Mouse (Mus musculus): ENCODE measurements at regions not wholly inside any gene's neighbourhood (a gene's known extent, or its start where the extent isn't known, plus 50 kb on each side); places are given as distances from the start of the nearest gene placed in this dataset.

DNA sequence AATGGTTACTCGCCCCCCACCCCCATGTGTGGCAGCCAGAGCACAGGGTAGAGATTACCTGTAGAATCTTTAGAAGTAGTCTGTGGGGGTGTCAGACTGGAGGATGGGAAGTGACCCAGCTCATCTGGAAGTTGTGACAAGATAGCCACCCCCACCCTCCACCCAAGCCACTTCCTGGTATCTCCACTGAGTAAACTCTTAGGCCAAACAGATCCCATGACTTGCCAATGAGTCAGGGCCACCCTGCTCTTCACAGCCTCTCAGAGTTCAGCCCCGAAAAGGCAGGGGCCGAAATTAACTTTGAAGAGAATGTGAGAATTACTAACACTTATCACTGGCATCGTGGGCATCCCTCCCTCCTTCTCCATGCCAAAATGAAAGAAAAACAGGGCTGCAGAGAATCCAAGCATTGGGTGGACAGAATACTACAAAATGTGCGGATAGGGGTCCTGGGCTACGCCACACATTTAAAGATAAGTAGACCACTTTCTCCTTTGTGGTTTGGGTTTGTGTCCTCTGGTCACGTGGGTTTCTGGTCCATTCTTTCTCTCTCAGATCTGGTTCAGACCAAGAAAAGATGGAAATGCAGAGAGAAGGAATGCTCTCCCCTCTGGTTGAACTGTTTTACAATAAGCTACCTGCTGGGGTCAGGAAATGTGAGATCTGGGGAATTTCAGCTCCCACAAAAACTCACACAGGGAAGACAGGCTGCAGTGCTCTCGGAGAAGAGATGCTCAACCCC lies 250.6 kb downstream of the Sox9 start:
- H3K4me3 ChIP-seq (ENCODE audit: low read depth, low read length), result no peak overlapping the region
- no peak overlapping the region for H3K27ac ChIP-seq (ENCODE audit: low read depth, low read length)
- 54% methylated on average over 8 of the region's 8 CpGs for WGBS (ENCODE audit: insufficient replicate concordance)
- no peak overlapping the region for H3K9ac ChIP-seq (ENCODE audit: low read depth, low read length)
- no peak for ATAC-seq (replicated peaks; ENCODE audit: insufficient number of reproducible peaks, low FRiP score, low TSS enrichment)
- no peaks in the 10 kb centered on the region for H3K9me3 ChIP-seq (replicated peaks; ENCODE audit: control insufficient read depth, low read length)
- no peak overlapping the region for H3K4me2 ChIP-seq
- H3K36me3 ChIP-seq (ENCODE audit: control insufficient read depth, insufficient read depth, low read length), result no peaks in the 10 kb centered on the region
- no peaks in the 10 kb centered on the region; the same call in 1 of the 2 replicates for H3K27me3 ChIP-seq (ENCODE audit: control insufficient read depth, insufficient read depth, low read length)
- H3K4me1 ChIP-seq (ENCODE audit: control insufficient read depth, insufficient read depth, low read length), result no peaks in the 10 kb centered on the region; the same call in 1 of the 2 replicates

DNA sequence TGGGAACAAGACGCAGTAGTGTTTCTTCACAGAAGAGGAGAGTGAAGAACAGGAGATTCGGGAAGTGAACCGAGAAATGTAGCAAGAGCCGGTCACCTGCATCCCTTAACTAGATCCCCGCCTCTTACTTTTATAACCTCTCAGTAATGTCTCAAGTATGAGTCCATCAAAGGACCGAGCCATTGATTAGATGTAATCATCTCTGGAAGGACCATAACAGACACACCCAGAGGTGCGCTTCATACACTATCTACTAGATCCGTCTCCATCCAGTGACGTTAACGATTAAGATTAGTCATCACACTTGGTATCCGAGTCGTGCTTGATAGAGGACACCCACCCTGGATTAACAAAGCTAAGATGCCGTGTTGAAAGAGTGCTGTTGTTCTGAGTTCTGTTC lies 252.9 kb downstream of the Sox9 start:
- H3K27me3 ChIP-seq (ENCODE audit: control insufficient read depth, insufficient read depth, low read length), result no peaks in the 10 kb centered on the region; the same call in 1 of the 2 replicates
- H3K36me3 ChIP-seq (ENCODE audit: control insufficient read depth, insufficient read depth, low read length), result no peaks in the 10 kb centered on the region
- H3K9me3 ChIP-seq (replicated peaks; ENCODE audit: control insufficient read depth, low read length), result no peaks in the 10 kb centered on the region
- 91% methylated on average over 13 of the region's 13 CpGs for WGBS (ENCODE audit: insufficient replicate concordance)
- H3K27ac ChIP-seq (ENCODE audit: low read depth, low read length), result no peak overlapping the region
- H3K9ac ChIP-seq (ENCODE audit: low read depth, low read length), result no peak overlapping the region
- H3K4me3 ChIP-seq (ENCODE audit: low read depth, low read length), result no peak overlapping the region
- no peak for ATAC-seq (replicated peaks; ENCODE audit: insufficient number of reproducible peaks, low FRiP score, low TSS enrichment)
- no peaks in the 10 kb centered on the region for H3K4me1 ChIP-seq (ENCODE audit: control insufficient read depth, insufficient read depth, low read length)
- no peak overlapping the region for H3K4me2 ChIP-seq

DNA sequence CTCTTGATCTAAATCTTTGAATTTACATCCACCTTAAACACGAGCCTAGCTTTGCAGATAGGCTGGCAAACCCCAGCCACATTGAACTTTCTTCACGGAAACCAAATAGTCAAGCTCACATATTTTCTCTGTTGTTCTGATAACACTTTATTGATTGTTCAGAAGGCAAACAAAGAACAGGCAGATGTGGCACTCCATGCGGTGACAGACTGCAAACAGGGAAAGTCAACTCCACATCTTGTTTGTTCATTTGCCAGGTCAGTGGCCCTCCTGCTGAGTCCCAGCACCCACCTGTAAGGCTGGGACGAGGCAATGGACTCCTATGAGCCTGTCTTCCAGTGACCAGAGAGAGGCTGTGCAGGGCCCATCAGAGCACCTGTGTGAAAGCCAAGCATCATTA lies 255.7 kb downstream of the Sox9 start:
- Histone ChIP-seq H3K27ac (ENCODE audit: low read depth, low read length) (no peak overlapping the region), H3K9me3 (replicated peaks; ENCODE audit: control insufficient read depth, low read length) (no peaks in the 10 kb centered on the region), H3K4me3 (ENCODE audit: low read depth, low read length) (no peak overlapping the region), H3K27me3 (ENCODE audit: control insufficient read depth, insufficient read depth, low read length) (no peaks in the 10 kb centered on the region), H3K4me2 (no peak overlapping the region), H3K4me1 (ENCODE audit: control insufficient read depth, insufficient read depth, low read length) (peaks cover 2% of the 10 kb centered on the region; the same call in 1 of the 2 replicates), H3K36me3 (ENCODE audit: control insufficient read depth, insufficient read depth, low read length) (no peaks in the 10 kb centered on the region), H3K9ac (ENCODE audit: low read depth, low read length) (no peak overlapping the region)
- WGBS (ENCODE audit: insufficient replicate concordance), result 62% methylated on average over 4 of the region's 4 CpGs
- no peak for ATAC-seq (replicated peaks; ENCODE audit: insufficient number of reproducible peaks, low FRiP score, low TSS enrichment)

DNA sequence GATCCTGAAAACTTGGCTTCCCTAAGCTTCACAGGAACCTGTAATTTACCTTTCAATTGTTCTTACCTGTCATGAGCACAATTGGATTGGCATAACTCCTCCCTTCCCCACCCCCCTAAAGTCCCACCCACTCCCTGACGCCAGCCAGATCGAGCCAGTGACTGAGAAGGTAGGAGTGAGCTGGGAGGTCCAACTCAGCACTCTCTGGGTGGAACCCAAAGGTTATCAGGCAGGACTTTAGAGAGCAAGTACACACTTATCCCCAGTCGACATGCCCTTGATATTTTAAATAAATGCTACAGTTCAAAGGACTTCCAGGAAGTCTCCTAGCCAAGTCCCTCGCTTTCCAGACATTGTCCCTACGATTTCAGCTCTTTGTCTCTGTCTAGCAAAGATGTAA lies 260.7 kb downstream of the Sox9 start:
- H3K4me1 ChIP-seq (ENCODE audit: control insufficient read depth, insufficient read depth, low read length), result peaks cover 13% of the 10 kb centered on the region
- 23% methylated on average over 5 of the region's 5 CpGs for WGBS (ENCODE audit: insufficient replicate concordance)

DNA sequence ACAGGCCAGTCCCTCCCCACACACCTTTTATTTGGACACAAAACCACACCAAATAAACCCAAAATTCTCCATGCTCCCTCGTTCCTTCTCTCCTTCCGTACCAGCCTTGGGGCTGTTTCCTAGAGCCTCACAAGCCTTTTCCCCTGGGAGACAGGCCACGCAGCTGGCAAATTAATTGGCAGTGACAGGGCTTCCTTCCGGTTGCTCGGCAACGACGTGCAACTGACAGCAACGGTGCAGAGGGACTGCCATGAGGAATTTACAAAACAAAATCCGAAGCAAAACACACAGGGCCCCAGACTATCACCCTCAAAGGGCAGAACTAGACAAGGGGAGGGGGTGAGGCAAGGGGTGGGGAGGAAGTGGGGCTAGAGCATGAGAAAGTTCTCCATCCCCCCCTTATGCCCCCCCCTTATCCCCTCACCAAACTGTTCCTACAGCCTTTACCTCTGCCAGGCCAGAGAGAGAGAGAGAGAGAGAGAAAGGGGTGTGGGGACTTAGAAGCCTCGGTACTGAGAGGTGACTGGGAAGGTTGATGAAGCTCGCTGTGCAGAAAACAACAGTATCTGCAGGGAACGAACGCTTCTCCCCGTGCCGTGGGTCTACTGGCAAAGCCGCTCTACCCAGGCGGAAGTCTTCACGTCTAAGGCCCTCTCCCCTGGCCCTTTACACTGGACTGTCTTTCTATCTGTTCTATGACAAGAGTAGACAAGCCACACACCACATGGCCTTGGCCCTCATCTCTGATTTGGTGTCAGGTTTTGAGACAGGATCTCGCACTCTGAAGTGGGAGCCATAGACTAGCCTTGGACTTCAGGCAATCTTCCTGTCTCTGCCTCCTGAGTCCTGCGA lies 264.4 kb downstream of the Sox9 start:
- no peak overlapping the region for H3K4me3 ChIP-seq (ENCODE audit: low read depth, low read length)
- H3K27me3 ChIP-seq (ENCODE audit: control insufficient read depth, insufficient read depth, low read length), result no peaks in the 10 kb centered on the region
- H3K4me2 ChIP-seq, result no peak overlapping the region
- 39% methylated on average over 20 of the region's 20 CpGs for WGBS (ENCODE audit: insufficient replicate concordance)
- ATAC-seq (replicated peaks; ENCODE audit: insufficient number of reproducible peaks, low FRiP score, low TSS enrichment), result no peak
- no peak overlapping the region for H3K27ac ChIP-seq (ENCODE audit: low read depth, low read length)
- H3K9me3 ChIP-seq (replicated peaks; ENCODE audit: control insufficient read depth, low read length), result no peaks in the 10 kb centered on the region
- H3K9ac ChIP-seq (ENCODE audit: low read depth, low read length), result no peak overlapping the region
- peaks cover 13% of the 10 kb centered on the region for H3K4me1 ChIP-seq (ENCODE audit: control insufficient read depth, insufficient read depth, low read length)
- no peaks in the 10 kb centered on the region for H3K36me3 ChIP-seq (ENCODE audit: control insufficient read depth, insufficient read depth, low read length)

More for the DNA sequence above, 260.7 kb downstream of the Sox9 start:
- Histone ChIP-seq H3K36me3 (ENCODE audit: control insufficient read depth, insufficient read depth, low read length) (no peaks in the 10 kb centered on the region), H3K4me3 (ENCODE audit: low read depth, low read length) (no peak overlapping the region), H3K9ac (ENCODE audit: low read depth, low read length) (no peak overlapping the region), H3K27me3 (ENCODE audit: control insufficient read depth, insufficient read depth, low read length) (no peaks in the 10 kb centered on the region), H3K4me2 (no peak overlapping the region), H3K9me3 (replicated peaks; ENCODE audit: control insufficient read depth, low read length) (no peaks in the 10 kb centered on the region), H3K27ac (ENCODE audit: low read depth, low read length) (no peak overlapping the region)
- ATAC-seq (replicated peaks; ENCODE audit: insufficient number of reproducible peaks, low FRiP score, low TSS enrichment), result no peak

DNA sequence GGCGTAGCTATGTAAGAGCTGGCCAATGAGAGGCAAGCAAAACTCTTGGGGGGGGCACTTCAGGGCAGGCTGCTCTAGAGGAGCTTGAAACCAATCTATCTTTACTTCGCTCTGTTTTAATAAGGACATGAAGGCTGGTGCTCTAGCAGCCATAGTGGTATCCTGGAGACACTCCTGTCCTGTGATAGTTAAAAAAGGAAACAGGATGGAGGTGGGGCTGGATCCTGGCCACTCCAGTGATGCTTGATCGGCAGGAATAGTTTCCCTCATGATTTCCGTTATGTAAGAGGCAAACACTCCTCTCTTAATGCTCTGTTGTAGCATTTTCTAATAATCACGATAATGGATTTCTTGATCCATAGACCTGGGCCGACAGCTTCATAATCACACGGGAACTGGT lies 266.1 kb downstream of the Sox9 start:
- Histone ChIP-seq H3K4me1 (ENCODE audit: control insufficient read depth, insufficient read depth, low read length) (peaks cover 11% of the 10 kb centered on the region), H3K36me3 (ENCODE audit: control insufficient read depth, insufficient read depth, low read length) (no peaks in the 10 kb centered on the region), H3K27ac (ENCODE audit: low read depth, low read length) (no peak overlapping the region), H3K9ac (ENCODE audit: low read depth, low read length) (no peak overlapping the region), H3K27me3 (ENCODE audit: control insufficient read depth, insufficient read depth, low read length) (no peaks in the 10 kb centered on the region), H3K4me2 (no peak overlapping the region), H3K4me3 (ENCODE audit: low read depth, low read length) (no peak overlapping the region), H3K9me3 (replicated peaks; ENCODE audit: control insufficient read depth, low read length) (no peaks in the 10 kb centered on the region)
- no peak for ATAC-seq (replicated peaks; ENCODE audit: insufficient number of reproducible peaks, low FRiP score, low TSS enrichment)
- WGBS (ENCODE audit: insufficient replicate concordance), result 66% methylated on average over 7 of the region's 7 CpGs

DNA sequence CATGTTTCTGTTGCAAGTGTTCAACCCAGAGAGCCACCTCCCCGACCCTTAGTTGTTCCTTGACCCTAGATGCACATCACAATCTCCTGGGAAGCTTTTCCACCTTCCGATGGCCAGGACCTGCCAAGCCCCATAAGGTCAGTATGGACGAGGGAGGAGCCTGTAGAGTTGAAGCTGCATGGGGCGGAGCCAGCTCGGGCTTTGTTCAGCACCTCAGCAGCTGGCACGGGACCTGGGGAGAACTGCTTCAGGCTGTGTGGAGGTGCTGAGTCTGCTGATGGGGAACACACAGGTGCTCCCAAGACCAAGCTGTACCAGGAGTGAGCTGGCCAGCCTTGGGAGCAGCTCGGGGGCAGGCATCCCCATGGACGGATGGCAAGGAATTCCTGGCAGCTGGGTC lies 267.6 kb downstream of the Sox9 start:
- H3K36me3 ChIP-seq (ENCODE audit: control insufficient read depth, insufficient read depth, low read length), result no peaks in the 10 kb centered on the region
- H3K4me3 ChIP-seq (ENCODE audit: low read depth, low read length), result no peak overlapping the region
- ATAC-seq (replicated peaks; ENCODE audit: insufficient number of reproducible peaks, low FRiP score, low TSS enrichment), result no peak
- no peak overlapping the region for H3K27ac ChIP-seq (ENCODE audit: low read depth, low read length)
- H3K4me1 ChIP-seq (ENCODE audit: control insufficient read depth, insufficient read depth, low read length), result peaks cover 9% of the 10 kb centered on the region
- no peak overlapping the region for H3K9ac ChIP-seq (ENCODE audit: low read depth, low read length)
- no peaks in the 10 kb centered on the region for H3K9me3 ChIP-seq (replicated peaks; ENCODE audit: control insufficient read depth, low read length)
- H3K4me2 ChIP-seq, result no peak overlapping the region
- no peaks in the 10 kb centered on the region for H3K27me3 ChIP-seq (ENCODE audit: control insufficient read depth, insufficient read depth, low read length)
- 58% methylated on average over 8 of the region's 8 CpGs for WGBS (ENCODE audit: insufficient replicate concordance)

DNA sequence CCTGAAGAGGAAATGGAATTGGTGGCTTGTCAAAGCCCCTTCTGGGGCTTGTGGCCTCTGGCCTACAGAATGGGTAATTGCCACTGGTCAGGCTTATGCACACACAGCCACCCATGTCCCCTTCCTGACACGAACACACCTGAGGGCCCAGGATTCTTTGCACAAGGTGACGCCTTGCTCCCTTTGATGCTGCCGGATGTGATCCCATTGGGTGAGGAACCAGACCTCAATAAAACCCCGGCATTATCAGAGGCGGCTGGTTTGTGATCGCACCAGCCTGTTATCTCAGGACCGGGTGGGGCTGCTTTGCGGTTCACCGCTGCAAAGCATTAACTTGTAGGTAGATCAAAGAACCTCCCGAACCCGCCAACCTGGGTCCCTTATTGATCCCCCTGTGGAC lies 270.5 kb downstream of the Sox9 start:
- no peak for ATAC-seq (replicated peaks; ENCODE audit: insufficient number of reproducible peaks, low FRiP score, low TSS enrichment)
- H3K9me3 ChIP-seq (replicated peaks; ENCODE audit: control insufficient read depth, low read length), result no peaks in the 10 kb centered on the region
- peaks cover 2% of the 10 kb centered on the region; the same call in 1 of the 2 replicates for H3K27me3 ChIP-seq (ENCODE audit: control insufficient read depth, insufficient read depth, low read length)
- H3K4me2 ChIP-seq, result no peak overlapping the region
- no peak overlapping the region for H3K27ac ChIP-seq (ENCODE audit: low read depth, low read length)
- H3K9ac ChIP-seq (ENCODE audit: low read depth, low read length), result no peak overlapping the region
- 84% methylated on average over 11 of the region's 11 CpGs for WGBS (ENCODE audit: insufficient replicate concordance)
- H3K4me1 ChIP-seq (ENCODE audit: control insufficient read depth, insufficient read depth, low read length), result peaks cover 10% of the 10 kb centered on the region; the same call in 1 of the 2 replicates
- no peaks in the 10 kb centered on the region for H3K36me3 ChIP-seq (ENCODE audit: control insufficient read depth, insufficient read depth, low read length)
- no peak overlapping the region for H3K4me3 ChIP-seq (ENCODE audit: low read depth, low read length)

Measured in heart, embryonic 11.5 days (tissue).